Mouse (Mus musculus) brown adipose tissue, adult 24 weeks (tissue): Measurements from ENCODE around the gene Pin1. TPM values are rescaled to one million over a fixed set of nuclear protein-coding genes. Genes with fewer than 3 reads are reported as not detected.
"Not testable (repeated sequence)": the region's sequence is repeated elsewhere in the genome, so short reads cannot be mapped to it uniquely, and the experiment has no call there.

ENCODE experiments used
- H3K27ac ChIP-seq: fragments of 200-500 bp; replicated peaks from 2 replicates; pipeline ENCODE4 v1.5.1; 2012; ENCODE audit warnings: low read depth, mild to moderate bottlenecking, low read length
- H3K4me1 ChIP-seq: fragments of 200-500 bp; 2 replicates; pipeline ENCODE4 v1.6.1; 2012; ENCODE audit warnings: low read length, mixed read lengths; ENCODE audit not compliant: control insufficient read depth, insufficient read depth, insufficient read length
- H3K4me3 ChIP-seq: fragments of 200-500 bp; 2 replicates; pipeline ENCODE4 v1.5.1; 2012; ENCODE audit warnings: low read depth, mild to moderate bottlenecking, low read length, moderate library complexity; ENCODE audit not compliant: insufficient read depth
- polyA plus RNA-seq: library from polyadenylated mRNA; stranded (reverse); fragments of >200 nt; gene quantifications from 2 replicates; pipeline ENCODE4 v1.2.4, GENCODE M21; 2012; ENCODE audit not compliant: missing spikeins, insufficient read depth, insufficient read length

Pin1 gene
- polyA plus RNA-seq: 13.9 and 17.2 TPM in 2 replicates

DNA sequence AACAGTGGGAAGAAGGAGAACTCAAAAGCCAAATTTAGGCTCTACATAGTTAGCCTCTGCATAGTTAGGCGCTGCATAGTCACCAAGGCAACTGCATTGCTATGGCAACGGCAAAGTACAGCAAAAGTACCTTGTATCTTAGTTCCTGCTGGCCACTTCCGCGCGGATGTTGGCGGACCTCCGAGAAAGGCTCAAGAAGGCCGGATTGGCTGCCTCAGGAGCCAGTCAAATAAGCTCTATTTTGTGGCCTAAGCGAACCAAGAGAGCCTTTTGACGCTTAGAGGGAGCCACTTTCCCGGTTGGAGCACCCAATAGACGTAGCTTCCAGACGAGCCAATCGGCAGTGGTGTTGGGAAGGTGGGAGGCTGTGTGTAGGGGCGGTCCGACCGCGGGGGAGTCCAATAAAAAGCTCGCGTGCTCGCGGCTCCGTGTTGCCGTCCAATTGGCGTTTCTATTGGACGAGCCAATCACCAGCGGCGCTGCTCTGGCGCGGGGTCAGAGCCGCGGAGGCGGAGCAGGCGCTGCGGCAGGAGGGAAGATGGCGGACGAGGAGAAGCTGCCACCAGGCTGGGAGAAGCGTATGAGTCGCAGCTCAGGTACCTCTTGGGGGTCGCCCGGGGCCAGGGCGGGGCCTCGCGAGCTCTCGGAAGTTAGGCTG lies at the start of gene Pin1:
Pin1 (plus strand) TSS at position 494 of the 658 bp plus-strand sequence.
- Histone ChIP-seq H3K4me3 (peak within 1 kb of the TSS; percentile 69), H3K4me1 (no peaks in the 10 kb centered on the region), H3K27ac (no peak within 1 kb of the TSS)

DNA sequence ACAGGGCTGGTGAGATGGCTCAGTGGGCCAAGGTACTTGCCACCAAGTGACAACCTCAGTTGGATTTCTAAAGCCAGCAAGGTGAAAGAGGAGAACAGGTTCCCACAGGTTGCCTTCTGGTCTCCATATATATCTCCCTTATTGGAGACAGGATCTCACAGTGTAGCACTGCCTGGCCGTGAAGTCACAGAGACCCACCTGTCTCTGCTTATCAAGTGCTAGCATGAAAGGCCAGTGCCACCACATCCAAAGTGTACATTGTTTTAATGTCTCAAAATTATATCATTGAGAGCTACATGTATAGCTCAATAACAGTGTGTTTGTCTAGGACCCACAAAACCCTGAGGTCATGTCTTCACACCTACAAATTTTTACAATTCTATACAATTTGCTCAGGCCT lies 45.6 kb upstream of the Pin1 start:
- Histone ChIP-seq H3K4me3 (no peak overlapping the region), H3K4me1 (no peaks in the 10 kb centered on the region), H3K27ac (no peak overlapping the region)

- Histone ChIP-seq H3K4me1 (no peaks in the 10 kb centered on the region), H3K4me3 (peak overlapping the region; percentile 92), H3K27ac (peak overlapping the region; percentile 100)
Observed at GRCm38 (mm10) chr9:20607100-20607974, 44.6 kb upstream of the Pin1 start.

GRCm38 (mm10) chr9:20609831-20610464 lies 41.9 kb upstream of the Pin1 start:
- Histone ChIP-seq H3K27ac (no peak overlapping the region), H3K4me3 (no peak overlapping the region), H3K4me1 (no peaks in the 10 kb centered on the region)

GRCm38 (mm10) chr9:20611976-20612375 lies 39.9 kb upstream of the Pin1 start:
- Histone ChIP-seq H3K27ac (no peak overlapping the region), H3K4me1 (no peaks in the 10 kb centered on the region), H3K4me3 (no peak overlapping the region)

DNA sequence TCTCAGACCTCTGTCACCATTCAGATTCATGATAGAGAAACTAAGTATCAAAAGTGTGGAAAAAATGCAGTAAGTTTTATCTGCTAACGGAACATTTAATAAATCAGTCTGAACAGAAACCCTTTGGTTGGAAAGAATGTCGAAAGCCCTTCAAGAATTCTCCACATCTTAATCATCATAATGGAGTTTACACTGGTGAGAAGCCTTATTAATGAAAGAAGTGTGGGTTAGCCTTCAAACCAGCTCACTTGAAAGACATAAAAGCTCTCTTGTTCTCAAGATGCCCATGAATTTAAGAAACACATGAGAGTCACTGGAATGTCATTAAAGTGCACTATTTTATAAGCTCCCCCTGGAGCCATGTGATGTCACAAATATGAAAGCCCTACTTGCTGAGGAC lies 35.2 kb upstream of the Pin1 start:
- no peak overlapping the region for H3K27ac ChIP-seq
- H3K4me1 ChIP-seq: no peaks in the 10 kb centered on the region
- no peak overlapping the region for H3K4me3 ChIP-seq

DNA sequence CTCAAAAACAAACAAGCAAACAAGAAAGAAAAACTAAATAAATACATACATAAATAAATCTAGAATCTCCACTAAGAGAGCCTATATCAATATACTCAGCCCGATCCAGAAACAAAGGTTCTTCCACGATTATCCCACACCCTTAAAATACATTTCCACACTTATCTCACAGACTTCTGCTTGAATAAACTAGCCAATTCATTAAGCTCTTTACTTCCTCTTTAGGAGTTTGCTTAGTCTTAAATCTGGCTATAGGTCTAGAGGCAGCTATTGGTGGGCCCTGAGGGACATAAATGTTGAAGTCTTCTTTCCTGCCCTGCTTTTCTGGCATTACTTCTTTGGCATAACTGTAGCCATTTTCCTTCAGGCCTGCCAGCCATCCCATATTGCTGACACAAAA lies 20.6 kb upstream of the Pin1 start:
- Histone ChIP-seq H3K27ac (no peak overlapping the region), H3K4me1 (no peaks in the 10 kb centered on the region), H3K4me3 (no peak overlapping the region)

DNA sequence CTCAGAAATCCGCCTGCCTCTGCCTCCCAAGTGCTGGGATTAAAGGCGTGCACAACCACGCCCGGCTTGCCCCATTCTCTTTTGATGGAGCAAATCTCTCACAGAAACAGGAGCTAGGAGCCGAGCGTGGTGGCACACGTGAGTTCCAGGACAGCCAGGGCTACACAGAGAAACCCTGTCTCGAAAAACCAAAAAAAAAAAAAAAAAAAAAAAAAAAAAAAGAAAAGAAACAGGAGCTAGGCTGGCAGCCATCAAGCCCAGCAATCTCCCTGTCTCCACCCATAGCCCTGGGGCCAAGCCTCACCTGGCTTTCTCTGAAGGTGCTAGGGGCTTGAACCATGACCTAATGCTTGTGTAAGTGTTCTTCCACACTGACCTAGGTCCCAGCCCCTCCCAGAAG lies 16.2 kb upstream of the Pin1 start:
- not testable (repeated sequence) for H3K4me1 ChIP-seq, H3K27ac ChIP-seq, H3K4me3 ChIP-seq

DNA sequence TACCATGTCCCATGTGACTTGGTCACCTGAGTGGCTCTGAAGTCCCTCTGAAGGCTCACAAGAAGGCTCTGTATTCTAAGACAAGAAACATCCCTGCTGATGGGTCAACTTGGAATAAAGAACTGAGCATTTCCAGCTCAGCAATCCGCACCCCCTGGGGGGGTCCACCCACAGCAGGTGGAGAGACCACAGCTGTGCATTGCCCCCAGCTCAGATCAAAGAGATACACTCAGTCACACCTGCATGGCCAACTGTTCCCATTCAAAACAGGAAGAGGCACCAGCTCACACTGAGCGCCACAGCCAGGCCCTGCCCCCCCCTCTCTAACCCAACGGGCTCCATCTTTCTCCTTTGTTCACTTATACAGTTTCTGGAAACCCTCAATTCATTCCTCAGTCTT lies 15.6 kb upstream of the Pin1 start:
- Histone ChIP-seq H3K4me3 (no peak overlapping the region), H3K27ac (no peak overlapping the region), H3K4me1 (peaks cover 2% of the 10 kb centered on the region; the same call in 1 of the 2 replicates)

DNA sequence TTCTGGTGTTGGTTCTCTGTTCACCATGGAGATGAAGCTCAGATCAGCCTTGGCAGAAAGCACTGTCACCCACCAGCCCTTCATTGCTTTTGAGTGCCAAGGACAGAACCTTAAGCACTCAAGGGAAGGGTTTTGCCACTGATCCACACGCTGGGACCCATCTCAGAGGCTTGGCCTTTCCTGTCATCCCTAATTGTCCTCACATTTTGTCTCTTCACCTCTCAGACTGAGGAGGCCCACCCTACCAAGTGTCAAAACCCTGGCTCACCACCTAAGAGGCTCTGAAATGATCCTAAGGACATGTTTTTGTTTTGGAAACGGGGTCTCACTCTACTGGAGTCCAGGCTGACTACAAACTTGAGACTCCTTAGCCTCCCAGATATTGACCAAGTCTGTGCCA lies 15.1 kb upstream of the Pin1 start:
- Histone ChIP-seq H3K4me3 (no peak overlapping the region), H3K4me1 (peaks cover 5% of the 10 kb centered on the region), H3K27ac (no peak overlapping the region)

DNA sequence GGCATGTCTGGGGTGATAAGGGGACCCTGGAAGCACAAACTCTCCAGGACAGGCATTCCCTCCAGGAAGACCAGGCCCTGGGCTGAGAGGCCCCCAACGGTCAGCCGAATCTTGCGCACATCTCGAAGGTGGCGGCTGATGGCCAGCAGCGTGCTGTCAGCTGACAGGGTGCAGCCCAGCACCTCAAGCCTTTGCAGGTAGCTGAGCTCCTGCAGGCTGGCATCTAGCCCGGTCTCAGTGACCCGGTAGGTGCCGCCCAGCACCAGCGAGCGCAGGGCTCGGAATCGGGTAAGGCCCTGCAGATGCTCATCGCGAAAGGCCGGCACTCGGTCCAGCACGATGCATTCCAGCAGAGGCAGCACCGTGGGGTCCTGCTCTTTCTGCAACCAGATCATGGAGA lies 13.3 kb upstream of the Pin1 start:
- no peak overlapping the region for H3K4me3 ChIP-seq
- peaks cover 13% of the 10 kb centered on the region for H3K4me1 ChIP-seq
- no peak overlapping the region for H3K27ac ChIP-seq

DNA sequence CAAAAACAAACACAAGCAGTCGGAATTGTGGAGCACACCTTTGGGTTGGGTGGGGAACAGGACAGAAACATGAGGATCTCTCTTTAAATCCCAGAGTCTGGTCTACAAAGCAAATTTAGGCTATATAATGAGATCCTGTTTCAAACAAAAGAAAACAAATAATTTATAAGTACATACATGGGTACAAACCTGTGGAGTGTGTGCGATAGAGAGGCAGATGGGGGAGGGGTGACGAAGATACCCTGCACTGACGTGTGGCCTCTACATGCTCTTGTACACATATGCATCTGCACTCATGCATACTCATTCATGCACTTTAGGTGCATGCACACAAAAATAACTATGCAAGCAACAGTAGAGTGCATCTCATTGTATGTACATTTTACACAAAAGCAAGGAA lies 12.4 kb upstream of the Pin1 start:
- Histone ChIP-seq H3K4me1 (peaks cover 13% of the 10 kb centered on the region), H3K27ac (no peak overlapping the region), H3K4me3 (no peak overlapping the region)

GRCm38 (mm10) chr9:20641501-20641900 lies 10.4 kb upstream of the Pin1 start:
- H3K4me1 ChIP-seq: peaks cover 17% of the 10 kb centered on the region
- no peak overlapping the region for H3K27ac ChIP-seq
- H3K4me3 ChIP-seq: peak overlapping the region; percentile 97

DNA sequence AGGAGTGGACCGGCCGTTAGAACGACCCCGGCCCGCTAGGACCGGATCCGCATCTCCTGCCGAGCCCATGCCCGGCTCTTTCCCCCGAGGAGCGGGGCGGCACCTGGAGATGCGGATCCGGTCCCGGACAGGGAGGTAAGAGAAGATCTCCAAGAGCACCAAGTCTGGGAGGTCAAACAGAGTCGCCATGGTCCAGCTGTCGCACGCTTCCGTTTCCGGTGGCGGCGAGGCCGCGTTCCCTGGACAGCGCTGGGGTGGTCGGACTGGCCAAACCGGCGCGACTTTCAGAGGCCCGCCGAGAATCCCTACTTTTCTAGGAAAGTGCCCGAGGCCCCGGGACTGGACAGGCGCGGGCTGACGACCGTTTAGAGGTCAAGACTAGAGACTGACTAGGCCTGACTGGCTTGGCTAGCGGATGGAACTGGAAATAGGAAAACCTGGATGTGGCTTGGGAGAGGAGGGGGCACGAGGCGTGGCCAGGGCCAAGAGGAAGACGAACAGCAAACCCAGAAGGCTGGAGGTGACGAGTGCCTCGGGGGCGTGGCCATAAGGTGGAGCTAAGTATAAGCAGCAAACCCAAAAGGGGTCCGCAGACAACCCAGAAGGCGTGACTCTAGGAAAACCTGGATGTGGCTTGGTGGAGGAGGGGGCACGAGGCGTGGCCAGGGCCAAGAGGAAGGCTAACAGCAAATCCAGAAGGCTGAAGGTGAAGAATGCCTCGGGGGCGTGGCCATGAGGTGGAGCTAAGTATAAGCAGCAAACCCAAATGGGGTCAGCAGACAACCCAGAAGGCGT lies 9.6 kb upstream of the Pin1 start, which contains the start of gene Ubl5:
Ubl5 (plus strand) TSS at position 778 of the 795 bp plus-strand sequence.
- Histone ChIP-seq H3K27ac (peak within 1 kb of the TSS; percentile 56), H3K4me3 (peak within 1 kb of the TSS; percentile 97), H3K4me1 (peaks cover 17% of the 10 kb centered on the region)
